Mouse (Mus musculus) myocyte (in vitro differentiated cells): ENCODE results near the gene Igf1r.
A peak's percentile ranks its signal among the peaks of the same experiment; 100 is the strongest.

Experiments
- CEBPB ChIP-seq: IDR thresholded peaks from 2 replicates; pipeline ENCODE4 v1.6.1; 2011; ENCODE audit warnings: mild to moderate bottlenecking, moderate library complexity; ENCODE audit not compliant: poor library complexity, insufficient read depth, severe bottlenecking
- E2F4 ChIP-seq: IDR thresholded peaks from one replicate; pipeline ENCODE4 v1.6.1; 2011; ENCODE audit warnings: mild to moderate bottlenecking, control low read depth, moderate library complexity; ENCODE audit not compliant: insufficient read depth
- MAX ChIP-seq: IDR thresholded peaks from one replicate; pipeline ENCODE4 v1.6.1; 2011; ENCODE audit warnings: low read depth, mild to moderate bottlenecking, control low read depth
- MYOD1 ChIP-seq, 3 experiments: IDR thresholded peaks; one replicate each; pipeline ENCODE4 v1.6.1; 2011; ENCODE audit warnings: control low read depth in 2 of 3, low read depth in 2 of 3, mild to moderate bottlenecking in 2 of 3, moderate library complexity in 1 of 3; ENCODE audit not compliant: insufficient read length in 2 of 3, control insufficient read depth in 1 of 3
- MYOG ChIP-seq, 3 experiments: IDR thresholded peaks; one replicate each; pipeline ENCODE4 v1.6.1; 2011; ENCODE audit warnings: control low read depth in 2 of 3, low read depth in 2 of 3, mild to moderate bottlenecking in 2 of 3; ENCODE audit not compliant: insufficient read length in 2 of 3, control insufficient read depth in 1 of 3, insufficient read depth in 1 of 3
- POLR2A ChIP-seq: IDR thresholded peaks from one replicate; pipeline ENCODE4 v1.6.1; 2011; ENCODE audit warnings: low read depth, mild to moderate bottlenecking, control low read depth, moderate library complexity; ENCODE audit not compliant: insufficient read length
- POLR2AphosphoS2 ChIP-seq: IDR thresholded peaks from one replicate; pipeline ENCODE4 v1.6.1; 2011; ENCODE audit warnings: low read depth, control low read depth; ENCODE audit not compliant: insufficient read length
- TCF12 ChIP-seq: IDR thresholded peaks from one replicate; pipeline ENCODE4 v1.6.1; 2011; ENCODE audit warnings: mild to moderate bottlenecking, control low read depth; ENCODE audit not compliant: poor library complexity, insufficient read depth, severe bottlenecking
- USF1 ChIP-seq: IDR thresholded peaks from one replicate; pipeline ENCODE4 v1.6.1; 2011; ENCODE audit warnings: low read depth, mild to moderate bottlenecking, control low read depth, moderate library complexity

- TF ChIP-seq POLR2A (no peak), TCF12 (no peak), POLR2AphosphoS2 (no peak), USF1 (peak; percentile 67), MYOG (IDR thresholded peaks at IDR 0.05; ENCODE audit: control insufficient read depth in 1 of 3, insufficient read depth in 1 of 3, insufficient read length in 2 of 3, low read depth in 2 of 3) (peak in 1 of 3 experiments; percentile 38), MYOD1 (IDR thresholded peaks at IDR 0.05; ENCODE audit: control insufficient read depth in 1 of 3, insufficient read length in 2 of 3, low read depth in 2 of 3) (peak in 1 of 3 experiments; percentile 39), MAX (no peak), CEBPB (no peak), E2F4 (no peak)
These were observed 57.5 kb downstream of the Igf1r start for GRCm38 (mm10) chr7:68010168-68010567.
